ENCODE assay signal across 28 mouse cellular contexts in genomic region chr3:32467321-32467720, GRCm38 (mm10). TPM values are rescaled to one million over a fixed set of nuclear protein-coding genes. Genes with fewer than 3 reads are reported as not detected.
"Had no signal": no experiment of that assay in that cellular context is flagged by ENCODE, and none has a peak within 500 bp of the region (broad histone marks: within the 10 kb centered on the region; RNA-seq: fewer than 3 reads in every experiment).

No protein-coding gene starts in this region.

- H3K4me3 ChIP-seq: embryonic facial prominence, embryonic 10.5 days; embryonic facial prominence, embryonic 12.5 days; embryonic facial prominence, embryonic 13.5 days; embryonic facial prominence, embryonic 15.5 days; erythroblast, embryonic 14.5 days; forebrain, embryonic 12.5 days; forebrain, embryonic 13.5 days; gastrocnemius, adult 2 months; heart, adult 2 months had no signal

- ATAC-seq: forebrain, embryonic 13.5 days; forebrain, embryonic 14.5 days; forebrain, embryonic 16.5 days; forebrain, postnatal 0 days had no signal

- H3K4me2 ChIP-seq: embryonic facial prominence, embryonic 12.5 days; embryonic facial prominence, embryonic 13.5 days; embryonic facial prominence, embryonic 15.5 days; forebrain, embryonic 12.5 days; forebrain, embryonic 13.5 days had no signal

- H3K27me3 ChIP-seq: embryonic facial prominence, embryonic 12.5 days; embryonic facial prominence, embryonic 13.5 days; embryonic facial prominence, embryonic 15.5 days; forebrain, embryonic 12.5 days; forebrain, embryonic 13.5 days had no signal

- DNase-seq: cerebellum, adult 2 months; cerebellum, adult 8-10 months; cerebellum, adult 9-10 months; cerebellum, adult 9-11 months; cerebellum, postnatal 10 days; cerebellum, postnatal 14 days; cerebellum, postnatal 25 days; cerebellum, postnatal 36 days; embryo, embryonic 11 days; forebrain, postnatal 0 days; gastrocnemius, adult 2 months; gastrocnemius, postnatal 10 days; gastrocnemius, postnatal 14 days; gastrocnemius, postnatal 25 days; gastrocnemius, postnatal 36 days; heart, adult 18-20 months; heart, adult 2 months had no signal

- H3K4me1 ChIP-seq: embryonic facial prominence, embryonic 13.5 days; embryonic facial prominence, embryonic 15.5 days; forebrain, embryonic 12.5 days; forebrain, embryonic 13.5 days had no signal

- H3K27ac ChIP-seq: embryonic facial prominence, embryonic 10.5 days; embryonic facial prominence, embryonic 12.5 days; embryonic facial prominence, embryonic 13.5 days; embryonic facial prominence, embryonic 15.5 days; forebrain, embryonic 12.5 days; forebrain, embryonic 13.5 days; gastrocnemius, adult 2 months; heart, adult 2 months had no signal

- H3K9ac ChIP-seq: embryonic facial prominence, embryonic 12.5 days; embryonic facial prominence, embryonic 13.5 days; embryonic facial prominence, embryonic 15.5 days; forebrain, embryonic 12.5 days; forebrain, embryonic 13.5 days; forebrain, postnatal 0 days had no signal

- H3K9me3 ChIP-seq: embryonic facial prominence, embryonic 10.5 days; embryonic facial prominence, embryonic 12.5 days; embryonic facial prominence, embryonic 13.5 days; embryonic facial prominence, embryonic 15.5 days; forebrain, embryonic 12.5 days; forebrain, embryonic 13.5 days had no signal

RNA-seq across cellular contexts. Expression of gene Kcnmb3, which starts 24.7 kb away (rescaled TPM):
- polyA plus RNA-seq: cortical plate, adult 2 months; embryonic facial prominence, embryonic 11.5 days; embryonic facial prominence, embryonic 13.5 days; erythroblast, embryonic 14.5 days; forebrain, embryonic 12.5 days; forebrain, embryonic 14.5 days; forebrain, postnatal 0 days; heart, adult 2 months had no signal
